Mouse (Mus musculus): ENCODE data around the gene Bsn. TPM values are rescaled to one million over a fixed set of nuclear protein-coding genes. Genes with fewer than 3 reads are reported as not detected.
"Not testable (repeated sequence)": the region's sequence is repeated elsewhere in the genome, so short reads cannot be mapped to it uniquely, and the experiment has no call there.

The Bsn gene
- total RNA-seq, 4 experiments from 2014 or later, result 208 to 264 (median 232) TPM

- DNase-seq (ENCODE audit: low spot score in 2 of 2), result no peak
These were observed 8.4 kb upstream of the Bsn start for GRCm38 (mm10) chr9:108198621-108199020.

DNA sequence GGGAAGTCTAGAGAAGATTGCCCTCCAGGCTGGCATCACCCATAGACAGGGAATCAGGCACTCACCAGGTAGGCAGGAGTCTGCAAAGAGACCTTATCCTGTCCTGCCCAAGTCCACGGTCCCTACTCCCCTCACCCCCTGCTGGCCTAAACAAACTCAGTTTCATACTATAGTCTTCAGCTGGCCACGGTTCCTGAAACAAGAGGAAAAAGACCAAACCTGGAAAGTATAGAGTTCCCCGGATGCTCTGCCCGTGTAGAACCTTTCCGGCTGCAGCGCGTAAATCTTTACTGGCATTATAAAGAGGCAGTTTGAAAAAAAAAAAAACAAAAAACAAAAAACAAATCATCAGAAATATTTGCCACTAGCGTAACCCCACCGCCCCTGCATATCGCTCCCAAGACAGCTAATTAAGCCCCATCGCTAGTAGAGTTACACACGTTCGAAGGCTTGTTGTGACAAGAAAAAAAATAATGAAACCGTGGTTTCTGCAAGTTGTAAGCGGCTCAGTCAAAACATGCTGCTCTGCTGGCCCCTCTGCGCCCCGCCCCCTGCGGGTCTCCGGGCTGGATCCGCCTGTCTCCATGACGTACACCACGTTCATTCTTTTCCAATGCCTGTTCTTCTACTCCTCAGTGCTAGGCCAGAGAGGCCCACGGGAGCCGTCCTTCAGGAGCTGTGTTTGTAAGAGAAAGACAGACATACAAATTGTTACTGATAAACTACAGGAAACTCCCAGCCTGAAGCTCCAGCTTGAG is 6.9 kb upstream of the Bsn start:
- DNase-seq (ENCODE audit: low spot score in 2 of 2), result no peak

- not testable (repeated sequence) for DNase-seq (ENCODE audit: low spot score in 2 of 2)
These were observed 6.0 kb upstream of the Bsn start for GRCm38 (mm10) chr9:108196222-108196621.

DNA sequence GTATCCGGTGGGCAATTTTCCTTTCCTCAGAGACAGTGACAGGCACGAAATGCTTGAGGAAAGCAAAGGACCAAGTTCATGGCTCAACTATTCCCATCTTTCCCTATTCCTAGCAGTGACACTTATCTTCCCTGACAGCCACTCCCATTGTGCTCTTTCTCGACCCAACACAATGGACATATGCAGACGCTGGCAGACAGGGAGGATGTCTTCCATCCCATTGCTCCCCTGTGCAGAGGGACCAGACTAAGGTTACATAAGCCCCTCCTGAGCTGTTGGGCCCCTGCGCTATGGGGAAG is 747 bp downstream of the Bsn start:
- no peak for DNase-seq (ENCODE audit: low spot score in 2 of 2)

DNA sequence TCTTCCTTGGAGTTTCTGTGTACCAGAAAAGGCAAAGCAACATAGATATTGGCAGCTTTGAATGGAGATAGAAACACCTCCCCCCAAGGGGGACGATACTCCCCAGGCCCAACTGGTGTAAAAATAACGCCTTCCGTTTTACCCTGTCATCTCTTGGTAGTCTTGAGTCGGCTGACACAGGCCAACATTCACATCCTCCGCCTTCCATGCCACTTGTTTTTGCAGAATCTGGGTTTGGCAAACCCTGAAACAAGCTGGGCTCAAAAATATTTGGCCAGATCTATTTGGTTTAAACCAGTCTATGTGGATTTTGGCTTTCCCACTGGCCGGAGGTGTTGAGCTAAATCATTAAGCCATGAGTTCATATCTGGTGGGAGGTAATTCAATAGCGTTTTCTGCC is 1.2 kb downstream of the Bsn start:
- no peak for DNase-seq (ENCODE audit: low spot score in 2 of 2)

GRCm38 (mm10) chr9:108188511-108188910 is 1.7 kb downstream of the Bsn start:
- no peak for DNase-seq (ENCODE audit: low spot score in 2 of 2)

GRCm38 (mm10) chr9:108187616-108188015 is 2.6 kb downstream of the Bsn start:
- no peak for DNase-seq (ENCODE audit: low spot score in 2 of 2)

GRCm38 (mm10) chr9:108185786-108186185 is 4.4 kb downstream of the Bsn start:
- no peak for DNase-seq (ENCODE audit: low spot score in 2 of 2)

- DNase-seq (ENCODE audit: low spot score in 2 of 2), result no peak
These were observed 6.6 kb downstream of the Bsn start for GRCm38 (mm10) chr9:108183531-108183994.

- DNase-seq (ENCODE audit: low spot score in 2 of 2), result no peak
These were observed 7.2 kb downstream of the Bsn start for GRCm38 (mm10) chr9:108182806-108183506.

- no peak for DNase-seq (ENCODE audit: low spot score in 2 of 2)
These were observed 11.8 kb downstream of the Bsn start for GRCm38 (mm10) chr9:108178391-108178790.

DNA sequence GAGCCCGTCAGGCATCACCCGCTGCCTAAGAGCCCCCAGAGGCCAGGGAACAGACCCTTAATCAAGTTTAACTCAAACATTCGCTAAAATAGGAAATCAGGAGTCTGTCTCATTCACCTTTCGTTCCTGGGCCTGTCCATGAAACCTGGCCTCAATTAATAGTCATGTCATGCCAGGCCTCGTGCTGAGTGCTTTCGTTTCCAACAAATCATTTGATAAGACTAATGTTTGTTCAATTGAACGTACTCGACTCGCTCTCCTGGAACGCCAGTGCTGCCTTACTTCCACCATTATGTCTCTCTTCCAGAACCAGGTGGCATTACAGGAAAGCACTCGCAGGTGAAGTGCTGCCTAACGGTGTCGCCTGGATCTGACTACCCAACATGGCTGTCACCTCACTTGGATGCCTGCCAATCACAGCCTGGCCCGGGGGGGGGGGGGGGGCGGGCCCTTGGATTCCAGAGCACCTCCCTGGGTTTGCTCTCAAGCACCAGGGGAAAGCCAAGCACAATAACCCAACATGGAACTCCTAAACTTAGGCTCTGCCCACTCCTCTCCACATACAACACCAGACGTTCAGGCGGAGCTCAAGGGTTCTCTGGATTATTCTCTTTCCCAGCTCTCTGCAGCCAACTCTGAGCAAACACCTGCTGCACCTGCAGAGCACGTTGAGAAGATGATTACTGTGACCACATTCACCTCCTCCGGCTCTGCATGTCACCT is 14.9 kb downstream of the Bsn start:
- no peak for DNase-seq (ENCODE audit: low spot score in 2 of 2)

DNA sequence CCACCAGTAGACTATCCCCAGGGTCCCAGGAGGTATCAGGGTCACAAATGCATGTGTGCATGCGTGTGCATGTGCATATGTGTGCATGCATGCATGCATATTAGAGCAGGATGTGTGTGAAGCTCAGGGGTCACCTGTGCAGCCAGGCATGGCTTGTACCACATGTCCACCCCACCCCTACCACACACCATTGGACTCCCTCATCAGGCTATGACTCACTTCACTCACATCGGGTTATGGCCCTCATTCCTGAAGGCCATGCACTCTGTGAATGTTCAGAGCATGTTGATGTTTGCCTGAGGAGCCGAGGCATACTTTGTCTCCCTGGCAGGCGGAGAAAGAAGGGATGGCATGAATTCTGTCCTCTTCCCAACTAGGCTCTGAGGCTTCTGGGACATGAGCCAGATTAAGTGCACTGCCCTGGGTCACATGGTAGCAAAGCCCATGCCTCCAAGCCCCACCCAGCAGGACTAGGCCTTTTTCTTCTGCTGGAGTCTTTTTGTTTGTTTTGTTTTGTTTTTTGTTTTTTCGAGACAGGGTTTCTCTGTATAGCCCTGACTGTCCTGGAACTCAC is 17.3 kb downstream of the Bsn start:
- DNase-seq (ENCODE audit: low spot score in 2 of 2), result no peak

GRCm38 (mm10) chr9:108169751-108170150 is 20.4 kb downstream of the Bsn start:
- no peak for DNase-seq (ENCODE audit: low spot score in 2 of 2)

GRCm38 (mm10) chr9:108165143-108165542 is 25.0 kb downstream of the Bsn start:
- DNase-seq (ENCODE audit: low spot score in 2 of 2), result no peak

DNA sequence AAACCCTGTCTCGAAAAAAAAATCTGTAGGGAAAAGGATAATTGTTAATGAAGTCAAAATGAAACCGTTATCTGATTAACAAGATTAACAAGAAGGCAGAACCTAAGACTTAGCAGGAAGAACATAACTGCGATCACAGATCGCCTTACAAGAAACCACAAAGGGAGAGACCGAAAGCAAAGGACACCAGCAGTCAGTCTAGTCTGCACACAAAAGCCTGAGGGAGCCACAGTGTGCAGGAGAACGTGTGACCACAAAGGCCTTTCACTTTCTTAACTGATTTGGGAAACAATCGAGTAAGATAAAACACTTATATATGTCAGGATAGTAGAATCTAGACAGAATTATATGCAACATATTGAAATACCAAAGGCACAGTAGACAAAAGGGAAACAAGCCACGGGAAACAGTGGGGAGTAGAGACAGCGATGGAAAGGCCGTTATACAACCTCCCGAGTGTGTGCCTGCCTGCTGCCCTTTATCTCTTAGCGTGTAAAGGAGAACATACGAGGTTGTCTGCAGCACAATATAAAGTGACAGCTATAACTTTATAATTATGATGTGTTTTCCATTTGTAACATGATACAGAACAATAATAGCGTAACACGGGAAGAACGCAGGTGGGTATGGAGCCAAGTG is 26.4 kb downstream of the Bsn start:
- DNase-seq (ENCODE audit: low spot score in 2 of 2), result no peak

GRCm38 (mm10) chr9:108157891-108158290 is 32.3 kb downstream of the Bsn start:
- no peak for DNase-seq (ENCODE audit: low spot score in 2 of 2)

- no peak for DNase-seq (ENCODE audit: low spot score in 2 of 2)
These were observed 32.7 kb downstream of the Bsn start for GRCm38 (mm10) chr9:108157451-108157850.

DNA sequence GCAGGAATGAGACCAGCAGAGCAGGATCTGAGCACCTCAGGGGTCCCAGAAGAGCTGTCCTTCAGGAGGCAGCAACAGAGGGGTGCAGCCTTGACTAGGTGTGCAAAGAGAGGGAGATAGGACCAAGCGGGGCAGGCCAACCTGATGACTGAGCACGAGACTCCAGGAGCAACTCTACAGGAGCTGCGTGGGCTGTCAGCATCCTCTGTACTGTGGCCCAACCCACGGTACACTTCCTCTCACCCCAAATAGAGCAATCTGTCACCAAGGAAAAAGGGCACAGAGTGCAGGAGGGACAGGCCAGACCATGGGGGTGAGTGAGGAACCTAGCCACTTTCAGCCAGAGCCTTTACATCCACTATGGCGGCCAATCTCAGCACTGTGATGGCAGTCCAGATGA is 33.4 kb downstream of the Bsn start:
- no peak for DNase-seq (ENCODE audit: low spot score in 2 of 2)

GRCm38 (mm10) chr9:108154814-108155213 is 35.4 kb downstream of the Bsn start:
- DNase-seq (ENCODE audit: low spot score in 2 of 2), result no peak

All from left cerebral cortex, adult 8-10 months (tissue).